Mouse (Mus musculus): ENCODE measurements at regions not wholly inside any gene's neighbourhood (a gene's known extent, or its start where the extent isn't known, plus 50 kb on each side); places are given as distances from the start of the nearest gene placed in this dataset.

DNA sequence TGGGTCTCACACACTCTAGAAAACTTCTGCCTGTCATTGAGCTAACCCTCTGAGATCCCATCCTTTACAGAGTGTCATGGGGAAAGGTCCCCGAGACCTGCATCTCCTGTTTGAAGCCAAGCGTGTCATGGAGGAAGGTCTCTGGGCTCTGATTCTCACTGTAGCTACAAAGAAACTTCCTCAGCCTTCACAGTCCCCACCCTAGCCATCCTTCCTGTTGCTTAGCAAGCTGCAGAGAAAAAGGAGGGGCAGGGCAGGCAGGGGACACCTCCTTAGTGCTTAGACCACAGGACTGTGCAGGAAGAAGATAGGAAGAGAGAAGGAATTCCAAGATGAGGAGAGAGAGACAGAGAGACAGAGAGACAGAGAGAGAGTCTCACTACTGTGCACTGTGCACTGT lies 74.6 kb upstream of the Tgfbr2 start:
- TF ChIP-seq HCFC1 (IDR thresholded peaks at IDR 0.05; ENCODE audit: borderline replicate concordance, insufficient read depth, low read length) (no peak), ZC3H11A (IDR thresholded peaks at IDR 0.05; ENCODE audit: borderline replicate concordance, low read depth, low read length) (no peak), ZNF384 (IDR thresholded peaks at IDR 0.05; ENCODE audit: low read depth, low read length) (no peak), MAFK (IDR thresholded peaks at IDR 0.05; ENCODE audit: insufficient read depth, low read depth, low read length) (no peak)
- Histone ChIP-seq H3K9me3 (ENCODE audit: control insufficient read depth, insufficient read depth, low read depth, low read length) (no peaks in the 10 kb centered on the region), H3K4me1 (ENCODE audit: control insufficient read depth in 2 of 2, insufficient read depth in 2 of 2, low read length in 2 of 2, poor library complexity in 1 of 2) (peaks cover 0 to 4% of the 10 kb centered on the region in 2 experiments; a peak in 1 of 4 replicates), H3K36me3 (ENCODE audit: control insufficient read depth, insufficient read depth, low read length, poor library complexity, severe bottlenecking) (no peaks in the 10 kb centered on the region), H3K27ac (ENCODE audit: insufficient read depth, low read depth, low read length, poor library complexity, severe bottlenecking) (no peak overlapping the region), H3K9ac (ENCODE audit: insufficient read depth, low read depth, low read length, poor library complexity, severe bottlenecking) (no peak overlapping the region), H3K4me3 (ENCODE audit: insufficient read depth in 1 of 2, low read depth in 1 of 2, low read length in 2 of 2, poor library complexity in 1 of 2, severe bottlenecking in 1 of 2) (no peak overlapping the region)
- in situ Hi-C loops (cut with MboI; ENCODE audit: low sequenced_read_pairs in 2 of 2, unreplicated experiment in 2 of 2): no loop called here
- no peak for DNase-seq (ENCODE audit: low read depth, low spot score)

DNA sequence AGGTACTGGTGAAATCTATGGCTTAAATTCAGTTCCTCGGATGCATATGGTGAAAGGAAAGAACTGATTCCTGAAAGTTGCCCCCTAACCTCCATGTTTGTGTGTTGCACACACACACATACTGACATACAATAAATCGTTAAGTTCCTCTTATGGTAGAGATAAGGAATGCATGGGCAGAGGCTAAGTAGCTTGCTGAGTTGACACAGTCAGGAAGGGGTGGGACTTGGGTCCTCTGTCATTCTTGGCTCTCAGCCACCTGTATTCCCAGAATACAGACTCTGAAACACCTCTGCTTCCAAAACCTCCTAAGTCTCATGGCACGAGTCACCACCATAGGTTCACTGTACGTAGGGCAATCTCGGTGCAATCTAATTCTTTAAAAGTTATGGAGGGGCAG lies 70.0 kb upstream of the Tgfbr2 start:
- Histone ChIP-seq H3K9me3 (ENCODE audit: control insufficient read depth, insufficient read depth, low read depth, low read length) (no peaks in the 10 kb centered on the region), H3K27ac (ENCODE audit: insufficient read depth, low read depth, low read length, poor library complexity, severe bottlenecking) (no peak overlapping the region), H3K9ac (ENCODE audit: insufficient read depth, low read depth, low read length, poor library complexity, severe bottlenecking) (no peak overlapping the region), H3K4me3 (ENCODE audit: insufficient read depth in 1 of 2, low read depth in 1 of 2, low read length in 2 of 2, poor library complexity in 1 of 2, severe bottlenecking in 1 of 2) (no peak overlapping the region), H3K36me3 (ENCODE audit: control insufficient read depth, insufficient read depth, low read length, poor library complexity, severe bottlenecking) (no peaks in the 10 kb centered on the region), H3K4me1 (ENCODE audit: control insufficient read depth in 2 of 2, insufficient read depth in 2 of 2, low read length in 2 of 2, poor library complexity in 1 of 2) (0 out of 4 replicates have a peak, but pooled peaks cover 0 to 2% of the 10 kb centered on the region in 2 experiments)
- TF ChIP-seq ZNF384 (IDR thresholded peaks at IDR 0.05; ENCODE audit: low read depth, low read length): no peak
- TF ChIP-seq HCFC1 (IDR thresholded peaks at IDR 0.05; ENCODE audit: borderline replicate concordance, insufficient read depth, low read length): no peak
- TF ChIP-seq CHD2 (IDR thresholded peaks at IDR 0.05; ENCODE audit: low read depth, low read length): no peak
- TF ChIP-seq ZC3H11A (IDR thresholded peaks at IDR 0.05; ENCODE audit: borderline replicate concordance, low read depth, low read length): no peak
- no peak for TF ChIP-seq MAFK (IDR thresholded peaks at IDR 0.05; ENCODE audit: insufficient read depth, low read depth, low read length)
- in situ Hi-C loops (cut with MboI; ENCODE audit: low sequenced_read_pairs in 2 of 2, unreplicated experiment in 2 of 2): no loop called here
- DNase-seq (ENCODE audit: low read depth, low spot score): no peak

DNA sequence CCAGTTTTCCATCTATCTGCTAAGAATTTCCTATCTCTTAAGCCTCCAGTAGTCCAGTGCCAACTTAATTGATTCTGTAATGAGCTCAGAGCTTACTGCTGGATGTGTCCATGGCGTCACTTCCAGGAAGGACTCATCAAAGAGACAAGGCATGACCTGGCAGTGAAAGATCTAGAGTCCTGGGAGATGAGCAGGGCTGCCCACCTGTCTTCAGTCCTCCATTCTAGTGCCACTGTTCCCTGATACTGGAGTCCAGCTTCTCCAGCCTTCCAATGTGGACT lies 69.4 kb upstream of the Tgfbr2 start:
- no peaks in the 10 kb centered on the region for H3K36me3 ChIP-seq (ENCODE audit: control insufficient read depth, insufficient read depth, low read length, poor library complexity, severe bottlenecking)
- H3K4me1 ChIP-seq (ENCODE audit: control insufficient read depth in 2 of 2, insufficient read depth in 2 of 2, low read length in 2 of 2, poor library complexity in 1 of 2): peaks cover 2 to 3% of the 10 kb centered on the region in 2 experiments; a peak in 1 of 4 replicates
- TF ChIP-seq HCFC1 (IDR thresholded peaks at IDR 0.05; ENCODE audit: borderline replicate concordance, insufficient read depth, low read length): no peak
- no peak for TF ChIP-seq MAFK (IDR thresholded peaks at IDR 0.05; ENCODE audit: insufficient read depth, low read depth, low read length)
- TF ChIP-seq ZC3H11A (IDR thresholded peaks at IDR 0.05; ENCODE audit: borderline replicate concordance, low read depth, low read length): no peak
- TF ChIP-seq CHD2 (IDR thresholded peaks at IDR 0.05; ENCODE audit: low read depth, low read length): no peak
- TF ChIP-seq ZNF384 (IDR thresholded peaks at IDR 0.05; ENCODE audit: low read depth, low read length): no peak
- in situ Hi-C loops (cut with MboI; ENCODE audit: low sequenced_read_pairs in 2 of 2, unreplicated experiment in 2 of 2): no loop called here
- H3K9me3 ChIP-seq (ENCODE audit: control insufficient read depth, insufficient read depth, low read depth, low read length): no peaks in the 10 kb centered on the region
- no peak overlapping the region for H3K27ac ChIP-seq (ENCODE audit: insufficient read depth, low read depth, low read length, poor library complexity, severe bottlenecking)
- no peak overlapping the region for H3K9ac ChIP-seq (ENCODE audit: insufficient read depth, low read depth, low read length, poor library complexity, severe bottlenecking)
- H3K4me3 ChIP-seq (ENCODE audit: insufficient read depth in 1 of 2, low read depth in 1 of 2, low read length in 2 of 2, poor library complexity in 1 of 2, severe bottlenecking in 1 of 2): no peak overlapping the region
- no peak for DNase-seq (ENCODE audit: low read depth, low spot score)

DNA sequence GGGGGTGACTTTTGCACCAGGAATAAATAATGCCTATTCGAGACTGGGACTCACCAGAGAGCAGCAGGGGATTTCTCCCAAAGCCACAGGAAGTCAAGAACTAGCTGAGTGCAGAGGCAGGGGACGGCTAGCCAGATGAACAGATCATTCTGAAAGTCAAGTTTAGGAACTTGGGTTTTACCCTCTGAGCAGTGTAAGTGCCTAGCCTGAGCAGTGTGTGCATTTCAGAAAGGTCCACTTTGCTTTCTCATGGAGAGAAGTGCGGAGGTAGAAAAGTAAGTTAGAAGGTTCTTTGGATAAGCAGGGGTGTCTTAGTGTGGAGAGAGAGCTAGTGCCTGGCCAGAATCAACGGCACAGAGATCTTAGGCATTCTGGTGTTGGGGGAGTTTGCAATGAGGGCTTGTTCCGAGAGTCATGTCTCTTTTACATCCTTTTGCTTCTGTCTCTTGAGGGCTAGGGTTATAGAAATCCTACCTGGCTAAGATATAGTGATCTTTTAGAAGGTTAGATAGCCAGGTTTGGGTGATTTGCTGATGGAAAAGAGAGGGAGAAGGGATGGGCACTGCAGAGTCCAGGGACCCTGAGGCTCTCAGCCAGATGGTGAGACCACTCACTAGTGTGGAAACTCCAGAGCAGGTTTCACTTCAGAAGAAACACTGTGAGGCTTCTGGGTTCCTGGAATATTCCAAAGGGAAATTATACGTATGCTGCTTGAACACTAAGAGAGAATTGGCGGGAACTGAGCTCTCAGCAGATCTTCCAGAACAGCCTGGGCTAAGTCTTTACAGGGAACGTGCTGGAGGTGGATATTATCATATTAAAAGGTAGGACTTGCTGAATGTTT lies 68.8 kb upstream of the Tgfbr2 start:
- no peak for DNase-seq (ENCODE audit: low read depth, low spot score)
- Histone ChIP-seq H3K4me1 (ENCODE audit: control insufficient read depth in 2 of 2, insufficient read depth in 2 of 2, low read length in 2 of 2, poor library complexity in 1 of 2) (peaks cover 3% of the 10 kb centered on the region in 2 experiments; a peak in 2 of 4 replicates), H3K9me3 (ENCODE audit: control insufficient read depth, insufficient read depth, low read depth, low read length) (no peaks in the 10 kb centered on the region), H3K9ac (ENCODE audit: insufficient read depth, low read depth, low read length, poor library complexity, severe bottlenecking) (no peak overlapping the region), H3K27ac (ENCODE audit: insufficient read depth, low read depth, low read length, poor library complexity, severe bottlenecking) (no peak overlapping the region), H3K36me3 (ENCODE audit: control insufficient read depth, insufficient read depth, low read length, poor library complexity, severe bottlenecking) (no peaks in the 10 kb centered on the region), H3K4me3 (ENCODE audit: insufficient read depth in 1 of 2, low read depth in 1 of 2, low read length in 2 of 2, poor library complexity in 1 of 2, severe bottlenecking in 1 of 2) (no peak overlapping the region)
- in situ Hi-C loops (cut with MboI; ENCODE audit: low sequenced_read_pairs in 2 of 2, unreplicated experiment in 2 of 2): no loop called here
- TF ChIP-seq CHD2 (IDR thresholded peaks at IDR 0.05; ENCODE audit: low read depth, low read length) (no peak), MAFK (IDR thresholded peaks at IDR 0.05; ENCODE audit: insufficient read depth, low read depth, low read length) (no peak), ZNF384 (IDR thresholded peaks at IDR 0.05; ENCODE audit: low read depth, low read length) (no peak), HCFC1 (IDR thresholded peaks at IDR 0.05; ENCODE audit: borderline replicate concordance, insufficient read depth, low read length) (no peak), ZC3H11A (IDR thresholded peaks at IDR 0.05; ENCODE audit: borderline replicate concordance, low read depth, low read length) (no peak)
